Mouse (Mus musculus): ENCODE data around the gene Rgs10. TPM values are rescaled to one million over a fixed set of nuclear protein-coding genes. Genes with fewer than 3 reads are reported as not detected.

Gene Rgs10
- total RNA-seq, 4 experiments from 2014 or later, result 0.77 to 4.1 (median 1.3) TPM

DNA sequence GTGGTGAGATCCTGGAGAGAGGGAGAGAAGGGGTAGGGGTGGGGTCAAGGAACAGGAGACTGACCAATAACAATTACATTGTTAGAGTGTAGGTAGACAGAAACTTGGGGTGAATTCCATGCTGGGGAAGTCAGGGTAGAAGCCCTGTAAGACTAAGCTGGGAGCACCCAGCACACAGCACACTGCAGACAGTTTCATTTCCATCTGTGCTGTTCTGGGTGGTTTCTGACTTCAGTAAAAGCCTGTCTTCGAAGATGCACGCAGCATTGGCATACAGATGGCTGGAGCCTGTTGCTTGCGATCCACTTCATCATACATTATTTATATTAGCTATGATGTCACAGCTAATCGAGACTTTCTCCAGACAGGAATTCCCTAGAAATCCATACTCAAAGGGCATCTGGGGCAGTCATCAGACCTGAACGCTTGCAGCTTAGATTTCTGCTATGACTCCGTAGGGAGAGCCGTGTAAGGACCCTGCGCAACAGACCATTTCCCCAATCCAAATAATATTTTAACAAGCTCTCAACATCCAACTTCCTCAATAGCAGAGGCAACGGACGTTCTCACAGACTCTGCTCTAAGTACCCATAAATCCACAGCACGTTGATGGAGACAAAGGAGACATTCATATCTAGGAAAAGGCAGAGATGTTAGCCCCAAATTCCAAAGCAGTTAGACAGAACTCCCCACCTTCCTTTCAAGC lies 7.7 kb downstream of the Rgs10 start:
- no peak for DNase-seq (ENCODE audit: low spot score in 2 of 2)

DNA sequence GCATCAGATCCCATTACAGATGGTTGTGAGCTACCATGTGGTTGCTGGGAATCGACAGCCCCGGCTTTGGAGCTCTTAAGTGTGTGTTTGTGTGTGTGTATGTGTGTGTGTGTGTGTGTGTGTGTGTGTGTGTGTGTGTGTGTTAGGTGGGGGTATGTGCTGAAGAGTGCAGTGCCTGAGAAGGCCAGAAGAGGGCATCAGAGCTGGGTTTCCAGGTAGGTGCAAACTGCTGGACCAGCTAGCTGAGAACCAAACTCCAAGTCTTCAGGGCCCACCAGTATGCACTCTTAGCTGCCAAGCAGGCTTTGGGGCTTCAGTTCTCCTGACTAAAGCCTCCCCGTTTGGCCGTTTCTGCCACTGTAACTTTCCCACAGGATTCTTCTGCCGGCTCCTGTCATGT lies 10.3 kb downstream of the Rgs10 start:
- DNase-seq (ENCODE audit: low spot score in 2 of 2), result no peak

DNA sequence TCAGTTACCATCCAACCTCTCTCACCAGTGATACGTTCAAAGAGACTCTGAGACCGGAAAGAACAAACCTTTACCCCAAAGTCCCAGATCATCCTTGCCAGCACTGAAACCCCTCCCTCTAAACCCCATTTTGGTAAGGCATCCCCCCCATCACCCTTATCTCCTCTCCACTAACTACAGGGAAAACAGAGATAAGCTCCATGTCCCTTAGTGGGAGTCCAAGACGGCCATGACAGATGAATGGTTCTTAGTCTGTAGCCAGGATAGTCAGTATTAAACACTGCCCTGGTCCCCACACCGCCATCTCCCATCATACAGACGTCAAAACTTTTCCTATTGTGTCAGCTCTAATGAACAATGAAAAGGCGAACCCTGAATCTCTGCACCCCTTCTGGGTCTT lies 14.6 kb downstream of the Rgs10 start:
- no peak for DNase-seq (ENCODE audit: low spot score in 2 of 2)

DNA sequence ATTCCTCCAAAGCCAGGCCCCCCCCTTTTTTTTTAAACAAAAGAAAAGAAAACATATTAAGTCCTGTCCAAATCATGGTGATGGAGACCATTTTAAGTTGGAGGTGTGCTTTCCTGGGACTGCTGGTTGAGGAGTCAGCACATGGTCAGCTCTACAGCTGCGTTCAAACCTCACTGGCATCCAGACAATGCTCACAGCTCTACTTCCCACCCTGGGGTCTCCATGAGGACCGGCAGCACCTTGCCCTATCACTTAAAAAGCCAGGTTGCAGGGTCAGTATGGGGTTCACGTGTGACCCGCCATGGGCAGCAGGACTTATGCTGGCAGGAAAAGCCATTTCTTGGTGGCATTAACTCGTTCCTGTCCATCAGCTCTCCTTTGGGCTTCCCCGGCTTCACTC lies 15.0 kb downstream of the Rgs10 start:
- no peak for DNase-seq (ENCODE audit: low spot score in 2 of 2)

DNA sequence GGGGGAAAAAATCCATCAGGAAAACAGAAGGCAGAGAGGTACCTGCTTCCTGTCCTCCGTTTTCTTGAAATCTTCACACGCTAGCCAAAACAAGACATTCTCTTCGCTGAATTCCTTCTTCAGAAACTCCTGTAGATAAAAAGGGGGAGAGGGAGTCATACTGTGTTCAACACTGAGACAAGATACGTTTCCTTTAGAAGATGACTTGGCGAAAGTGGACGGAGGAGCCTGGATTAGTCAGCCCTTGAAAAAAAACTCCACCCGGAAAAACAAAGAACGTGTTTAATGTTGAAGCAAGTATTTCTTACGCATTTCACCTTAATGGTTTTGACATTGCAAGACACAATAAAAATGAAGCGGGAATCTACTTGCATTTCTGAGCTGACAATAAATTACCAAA lies 15.4 kb downstream of the Rgs10 start:
- no peak for DNase-seq (ENCODE audit: low spot score in 2 of 2)

DNA sequence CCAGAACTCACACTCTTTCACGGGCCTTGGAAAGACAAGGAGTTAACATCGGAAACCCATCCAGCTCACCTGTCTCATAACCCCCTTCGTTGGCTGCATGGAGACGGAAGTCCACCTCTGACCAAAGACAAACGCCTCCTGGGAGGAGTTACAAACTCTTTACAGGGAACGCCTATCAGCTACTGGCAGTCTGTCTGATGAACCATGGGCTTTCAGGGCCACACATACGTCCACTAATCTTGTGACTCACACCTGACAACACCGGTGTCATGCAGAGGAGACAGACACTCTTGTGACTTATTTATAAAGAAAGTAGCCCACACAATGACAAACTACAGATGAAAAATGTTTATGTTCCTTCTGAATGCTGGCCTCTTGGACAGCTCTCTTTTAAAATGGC lies 16.0 kb downstream of the Rgs10 start:
- no peak for DNase-seq (ENCODE audit: low spot score in 2 of 2)

DNA sequence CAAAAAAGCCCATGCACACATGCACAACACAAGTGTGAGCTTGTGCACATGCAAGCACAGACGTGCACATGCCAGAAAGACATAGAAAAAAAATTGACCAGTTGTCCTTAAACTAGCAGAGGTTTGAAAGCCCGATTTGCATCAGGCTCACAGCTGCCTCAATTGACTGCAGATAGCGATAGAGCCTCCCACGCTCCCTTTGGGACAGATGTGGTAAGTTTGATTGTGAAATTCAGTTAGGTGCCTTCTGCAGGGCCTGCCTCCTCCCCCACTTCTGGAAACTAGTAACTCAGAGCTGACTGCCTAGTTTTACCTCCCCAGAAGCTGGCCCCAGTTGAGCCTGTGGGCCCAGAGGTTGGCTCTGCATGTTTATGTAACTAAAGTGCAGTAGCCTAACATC lies 19.9 kb downstream of the Rgs10 start:
- no peak for DNase-seq (ENCODE audit: low spot score in 2 of 2)

DNA sequence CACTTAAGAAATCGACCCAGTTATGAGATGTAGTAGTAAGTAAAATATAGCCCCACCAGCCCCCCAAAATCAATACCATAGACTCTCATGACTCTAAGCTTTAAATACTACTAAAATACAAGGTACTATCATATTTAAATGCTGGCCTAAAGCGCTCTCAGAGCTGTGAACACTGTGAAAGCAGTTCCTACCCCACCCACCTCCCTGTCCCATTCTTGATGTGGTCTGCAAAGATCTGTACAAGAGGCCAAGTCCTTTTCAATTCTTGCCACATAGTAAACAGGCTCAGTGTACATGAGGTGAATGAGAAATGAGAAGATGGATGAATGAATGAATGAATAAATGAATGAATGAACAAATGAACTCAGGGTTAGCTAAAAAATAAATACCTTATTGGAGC lies 21.5 kb downstream of the Rgs10 start:
- DNase-seq (ENCODE audit: low spot score in 2 of 2), result no peak

DNA sequence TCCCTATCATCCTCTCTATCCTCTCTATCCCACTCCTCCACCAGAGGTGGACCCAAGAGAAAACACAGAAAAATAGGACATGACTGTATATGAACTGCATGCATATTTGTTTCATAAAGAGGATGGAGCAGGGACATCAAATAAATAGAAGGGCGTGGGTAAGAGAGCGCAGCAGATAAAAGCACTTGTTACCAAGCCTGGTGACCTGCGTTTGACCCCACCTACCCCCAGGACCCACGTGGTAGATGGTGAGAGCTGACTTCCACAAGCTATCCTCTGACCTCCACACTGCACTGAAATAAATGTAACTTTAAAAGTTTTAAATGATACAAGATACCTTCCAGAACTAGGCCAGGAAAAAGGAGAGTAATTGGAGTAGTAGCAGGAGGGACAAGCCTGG lies 24.8 kb downstream of the Rgs10 start:
- no peak for DNase-seq (ENCODE audit: low spot score in 2 of 2)

DNA sequence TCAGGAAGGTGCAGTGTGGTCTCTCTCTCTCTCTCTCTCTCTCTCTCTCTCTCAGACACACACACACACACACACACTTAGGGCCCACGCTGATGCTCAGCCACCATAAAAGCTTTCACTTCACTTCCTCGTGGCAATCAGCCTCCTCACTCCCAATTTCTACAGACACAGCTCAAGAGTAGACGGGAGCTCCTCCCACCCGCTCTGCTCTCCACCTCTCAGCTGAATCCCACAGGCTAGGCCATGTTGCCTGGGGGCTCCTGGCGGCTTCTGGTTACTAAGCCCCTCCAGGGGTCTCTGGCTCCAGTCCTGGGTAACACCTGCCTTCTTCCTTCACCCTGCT lies 25.6 kb downstream of the Rgs10 start:
- DNase-seq (ENCODE audit: low spot score in 2 of 2), result no peak

DNA sequence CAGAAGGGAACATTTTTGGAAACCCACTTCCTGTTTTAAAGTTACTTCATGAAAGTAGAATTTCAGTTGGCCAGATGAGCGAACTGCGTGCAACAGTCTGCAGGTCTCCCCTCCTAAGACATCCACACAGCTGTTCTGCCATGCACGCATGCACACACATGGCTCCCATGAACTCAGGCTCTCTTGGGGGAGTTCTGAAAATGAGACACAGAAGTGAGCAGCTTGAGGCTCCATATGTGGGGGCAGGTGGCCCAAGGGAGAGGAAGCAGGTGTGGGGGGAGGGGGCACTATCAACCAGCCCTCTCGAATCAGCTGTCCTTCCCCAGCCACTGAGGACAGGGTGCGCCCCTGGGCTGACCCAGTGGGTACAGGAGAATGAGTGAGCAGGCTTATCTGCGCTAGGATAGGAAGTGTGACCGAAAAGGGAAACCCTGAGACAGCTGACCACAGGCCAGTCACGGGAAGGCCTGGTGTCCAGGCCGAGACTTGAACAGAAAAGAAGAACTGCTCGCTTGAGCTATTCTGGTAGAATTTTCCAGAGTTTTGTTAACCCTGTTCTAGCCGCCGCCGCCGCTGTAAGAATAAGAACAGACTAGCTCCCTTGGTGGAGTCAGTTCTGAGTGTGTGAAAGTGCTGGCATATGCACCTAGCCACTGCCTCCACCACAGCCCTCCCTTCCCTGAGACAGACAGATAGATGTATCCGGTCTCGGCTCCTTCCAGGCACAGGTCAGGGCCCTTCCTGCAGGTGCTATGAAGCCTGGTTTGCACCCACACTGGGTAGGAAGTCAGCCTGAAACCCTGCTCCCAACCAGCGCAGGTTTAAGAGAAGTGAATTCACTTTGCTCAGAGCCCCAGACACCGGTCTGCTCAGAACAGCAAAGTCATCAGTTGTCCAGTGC lies 26.2 kb downstream of the Rgs10 start:
- no peak for DNase-seq (ENCODE audit: low spot score in 2 of 2)

DNA sequence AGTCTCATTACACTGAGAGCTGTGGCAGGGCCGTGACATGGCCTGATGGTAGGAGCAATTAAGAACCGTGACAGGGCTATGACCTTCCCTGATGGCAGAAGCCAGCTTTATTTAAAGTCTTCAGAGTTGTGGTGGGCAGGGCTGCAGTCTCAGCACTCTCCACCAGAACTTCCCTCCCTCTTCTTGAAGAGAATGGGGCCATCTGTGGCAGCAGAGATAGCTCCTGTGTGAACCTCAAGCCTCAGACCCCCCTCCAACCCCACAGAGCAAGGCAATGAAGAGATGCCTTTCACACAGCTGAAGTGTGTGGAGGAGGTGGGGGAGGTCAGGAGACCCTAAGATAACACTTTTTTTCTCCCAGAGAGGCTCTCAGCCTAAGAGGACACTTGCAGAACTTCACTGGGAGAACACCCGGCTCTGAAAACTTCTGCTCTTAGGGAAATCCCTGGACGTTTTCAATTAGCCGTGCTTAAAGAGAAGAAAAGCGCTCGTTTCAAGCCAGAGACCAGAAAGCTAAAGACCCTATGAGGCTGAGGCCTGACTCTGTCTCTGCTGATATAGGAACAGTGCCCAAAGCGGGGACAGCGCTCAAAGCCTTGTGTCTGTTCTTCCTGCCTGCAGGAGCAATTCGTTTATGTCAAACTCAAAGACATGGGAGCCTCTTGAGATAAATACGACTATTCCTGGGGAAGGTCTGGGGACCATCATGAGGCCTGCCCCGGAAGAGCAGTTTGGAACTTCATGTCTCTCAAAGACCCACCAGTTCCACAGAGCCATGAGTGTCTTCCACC lies 27.1 kb downstream of the Rgs10 start:
- no peak for DNase-seq (ENCODE audit: low spot score in 2 of 2)

DNA sequence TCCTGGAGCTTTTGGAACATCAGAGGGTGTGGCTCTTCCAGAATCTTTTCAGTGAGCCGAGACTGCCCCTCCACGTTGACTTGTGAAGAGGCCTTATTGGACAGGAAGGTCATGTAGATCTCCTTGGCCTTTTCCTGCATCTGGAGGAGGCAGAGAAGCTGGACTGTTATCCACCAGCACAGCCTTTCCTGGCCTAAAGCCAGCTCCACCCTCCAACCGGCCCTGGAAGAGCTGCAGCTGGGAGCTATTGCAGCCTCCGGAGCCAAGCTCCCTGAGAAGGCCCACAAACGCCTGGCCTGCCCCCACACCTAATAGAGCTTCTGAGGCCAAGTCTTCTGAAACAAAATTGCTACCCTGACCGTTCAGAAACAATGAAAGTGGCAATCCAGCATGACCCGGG lies 29.6 kb downstream of the Rgs10 start:
- peak; percentile 59 to 71 for DNase-seq (ENCODE audit: low spot score in 2 of 2)

DNA sequence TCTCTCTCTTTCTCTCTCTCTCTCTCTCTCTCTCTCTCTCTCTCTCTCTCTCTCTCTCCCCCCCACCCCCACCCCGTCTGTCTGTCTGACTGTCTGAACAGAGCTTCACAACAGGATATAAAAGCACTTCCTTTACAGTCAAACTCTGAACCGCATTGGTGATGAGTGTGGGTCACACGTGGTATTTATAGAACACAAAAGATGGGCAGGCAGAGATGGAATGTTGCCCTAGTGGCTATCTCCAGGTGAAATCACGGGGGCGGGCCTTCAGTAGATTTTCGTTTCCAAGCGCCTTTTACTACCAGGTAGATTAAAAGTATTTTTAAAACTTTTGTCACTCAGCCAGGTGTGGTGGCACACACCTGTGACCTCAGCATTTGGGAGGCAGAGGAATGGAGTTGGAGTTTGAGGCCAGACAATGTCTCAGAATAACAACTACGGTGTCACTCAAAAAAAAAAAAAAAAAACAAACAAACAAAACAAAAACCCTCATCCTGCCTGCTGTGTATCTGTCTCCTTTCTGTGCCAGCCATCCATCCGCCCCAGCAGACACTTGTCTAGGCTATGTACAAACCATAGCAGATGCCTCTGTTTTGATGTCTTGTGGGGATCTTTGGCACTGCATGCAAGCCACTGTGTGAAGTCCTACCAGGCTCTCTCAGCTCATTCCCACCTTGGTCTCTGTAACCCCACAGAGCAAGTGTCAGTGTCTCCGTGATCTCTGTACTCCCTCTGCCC lies 34.7 kb downstream of the Rgs10 start:
- no peak for DNase-seq (ENCODE audit: low spot score in 2 of 2)

DNA sequence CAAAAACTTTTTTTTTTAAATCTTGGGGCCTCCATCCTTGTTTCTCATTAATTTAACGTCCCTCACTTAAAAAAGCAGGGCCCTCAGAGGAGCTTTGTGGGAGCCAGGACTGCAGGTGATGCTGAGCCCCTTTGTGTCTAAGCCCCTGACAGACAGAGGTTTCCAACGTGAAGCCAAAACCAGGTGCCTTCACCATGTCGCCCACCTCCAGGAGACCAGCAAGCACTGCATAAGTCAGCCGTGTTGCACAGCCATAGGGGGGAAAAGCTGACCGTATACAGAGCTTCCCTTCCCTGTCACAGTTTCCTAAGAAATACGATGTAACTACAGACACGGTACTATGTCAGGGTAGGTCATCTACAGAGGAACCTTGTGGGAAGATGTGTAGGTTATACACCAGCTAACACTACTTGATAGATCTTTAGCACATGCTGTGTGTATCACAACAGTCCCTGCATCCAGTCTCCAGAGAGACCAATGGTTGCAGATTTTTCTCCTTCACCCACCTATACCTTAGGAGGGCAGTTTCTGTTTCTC lies 35.3 kb downstream of the Rgs10 start:
- no peak for DNase-seq (ENCODE audit: low spot score in 2 of 2)

DNA sequence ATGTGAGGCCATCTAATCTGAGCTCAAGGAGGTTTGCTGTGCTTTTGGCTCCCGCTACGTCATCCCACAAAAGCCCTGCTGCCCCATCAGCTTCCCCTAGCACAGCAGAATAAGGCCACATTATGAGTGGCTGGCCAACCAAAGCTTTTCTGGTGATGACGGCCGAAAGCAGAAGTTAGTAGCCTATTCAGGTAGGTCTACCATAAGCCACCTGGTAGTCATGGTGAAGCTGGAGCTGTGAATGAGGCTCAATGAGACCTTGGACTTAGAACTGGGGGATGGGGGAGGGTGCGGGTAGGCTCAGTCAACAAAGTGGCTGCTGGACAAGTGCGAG lies 36.1 kb downstream of the Rgs10 start:
- no peak for DNase-seq (ENCODE audit: low spot score in 2 of 2)

DNA sequence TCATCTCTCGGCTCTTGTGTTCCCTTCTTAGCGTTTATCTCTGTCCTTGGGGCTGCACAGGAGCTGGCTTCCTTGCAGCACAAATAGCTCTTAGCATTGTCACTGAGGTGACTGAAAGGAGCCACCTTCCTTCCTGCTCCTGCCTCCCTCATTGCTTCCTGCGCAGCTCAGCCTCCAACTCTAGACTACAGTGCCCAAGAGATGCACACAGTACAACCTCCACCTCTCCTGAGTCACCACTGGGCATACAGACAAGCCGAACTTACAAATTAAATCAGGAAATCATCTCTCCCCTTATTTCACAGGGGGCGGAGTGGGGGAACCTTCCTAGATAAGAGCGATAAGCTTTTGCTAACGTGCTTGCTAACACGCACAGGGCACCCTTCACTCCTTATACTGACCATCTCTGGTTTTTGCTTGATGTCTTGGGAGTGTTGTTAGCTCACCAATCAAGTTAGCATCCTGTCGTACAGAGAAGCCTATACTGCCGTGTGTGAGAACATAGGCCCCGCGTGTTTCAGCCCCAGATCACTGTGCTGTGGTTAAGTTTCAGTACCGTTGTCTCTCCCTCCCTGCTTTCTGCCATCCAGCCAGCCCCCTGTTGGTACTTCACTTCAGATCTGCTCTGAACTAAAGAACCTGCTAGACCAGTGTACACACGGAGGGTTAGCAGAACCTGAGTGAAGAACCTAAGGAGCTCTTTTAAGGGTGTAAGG lies 36.6 kb downstream of the Rgs10 start:
- no peak for DNase-seq (ENCODE audit: low spot score in 2 of 2)

DNA sequence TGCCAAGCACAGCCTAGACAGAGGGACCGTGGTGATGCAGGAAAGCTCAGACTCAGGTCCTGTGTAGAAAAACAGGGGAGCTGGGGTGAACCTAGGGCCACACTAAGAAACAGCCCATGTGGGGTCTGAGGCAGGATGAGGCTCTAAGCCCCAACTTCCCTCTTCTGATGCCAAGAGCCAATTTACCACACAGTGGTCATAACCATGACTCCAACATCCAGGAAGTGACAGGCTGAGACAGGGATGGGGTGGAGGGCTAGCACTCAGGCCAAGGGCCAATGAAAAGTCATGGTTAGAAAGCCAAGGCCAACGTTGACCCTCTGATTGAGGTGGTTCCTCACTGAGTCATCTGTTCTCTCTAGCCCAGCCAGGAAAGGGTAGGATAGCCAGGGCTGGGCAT lies 37.6 kb downstream of the Rgs10 start:
- no peak for DNase-seq (ENCODE audit: low spot score in 2 of 2)

DNA sequence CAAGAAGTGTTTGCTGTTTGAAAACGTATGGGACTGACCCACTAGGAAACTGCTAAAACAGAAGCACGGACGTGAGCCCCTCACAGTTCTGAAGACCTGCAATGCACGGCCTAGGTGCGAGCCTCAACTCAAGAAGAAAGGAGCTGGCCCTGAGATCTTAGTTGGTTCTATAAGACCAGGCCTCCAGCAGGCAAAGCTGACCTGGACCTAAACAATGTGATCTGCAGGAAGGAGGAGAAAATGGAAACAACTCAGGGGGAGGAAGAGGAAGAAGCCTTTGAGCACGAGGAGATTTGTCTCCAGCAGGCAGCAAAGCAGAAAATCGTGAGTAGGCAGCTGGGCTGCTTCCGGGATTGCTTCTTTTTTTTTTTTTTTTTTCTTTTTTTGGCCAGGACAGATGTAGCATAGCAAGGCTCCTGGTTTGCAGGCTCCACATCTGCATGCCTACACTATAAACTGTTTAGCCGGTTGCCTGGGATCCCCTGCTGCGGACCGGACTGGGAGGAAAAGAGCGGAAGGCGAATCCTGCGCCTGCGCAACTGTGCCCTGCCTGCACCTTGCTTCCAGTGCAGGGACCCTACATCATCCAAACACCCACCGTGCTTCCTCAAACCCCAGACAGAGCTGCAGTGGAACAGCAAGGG lies 39.3 kb downstream of the Rgs10 start:
- DNase-seq (ENCODE audit: low spot score in 2 of 2), result no peak

DNA sequence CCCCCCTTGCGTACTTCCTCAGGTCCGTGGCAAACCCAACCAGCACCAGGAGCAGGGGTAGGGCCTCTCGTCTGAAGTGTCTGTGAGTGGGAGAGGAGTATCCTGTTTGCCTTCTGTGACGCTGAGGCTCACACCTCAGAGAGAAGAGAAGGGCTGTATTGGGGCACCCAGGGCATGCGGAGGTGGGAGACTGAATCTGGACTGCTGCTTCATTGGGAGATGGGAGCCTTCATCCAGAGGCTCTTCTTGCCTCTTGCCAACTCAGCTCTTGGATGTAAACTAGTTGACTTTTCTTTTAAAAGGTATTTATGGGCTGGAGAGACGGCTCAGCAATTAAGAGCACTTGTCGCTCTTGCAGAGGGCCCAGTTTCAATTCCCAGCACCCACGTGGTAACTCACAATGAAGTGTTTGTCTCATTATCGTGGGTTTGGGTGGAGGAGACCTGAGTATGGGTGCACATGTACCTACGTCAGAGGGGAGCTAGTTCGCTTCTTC lies 42.3 kb downstream of the Rgs10 start:
- DNase-seq (ENCODE audit: low spot score in 2 of 2), result no peak

Measured in gastrocnemius, adult 8-10 months (tissue).